Mouse (Mus musculus) forebrain, embryonic 11.5 days (tissue): ENCODE results near the gene Clk2. TPM values are rescaled to one million over a fixed set of nuclear protein-coding genes. Genes with fewer than 3 reads are reported as not detected.
A peak's percentile ranks its signal among the peaks of the same experiment; 100 is the strongest.

Experiments
- ATAC-seq: fragments of 200-750 bp; cut with Nextera tagmentation; replicated peaks from 2 replicates; pipeline ENCODE4 v1.8.0; 2017; ENCODE audit warnings: moderate TSS enrichment; ENCODE audit not compliant: low FRiP score
- DNase-seq: peaks from one replicate; pipeline ENCODE4 v3.0.0-alpha.2; 2017; ENCODE audit warnings: low spot score
- H3K27ac ChIP-seq: fragments of 300-500 bp; sonication (generic); 2 replicates; pipeline ENCODE4 v1.5.1; 2014; ENCODE audit warnings: low read depth, low read length
- H3K27me3 ChIP-seq: fragments of 300-500 bp; sonication (generic); 2 replicates; pipeline ENCODE4 v1.6.1; 2014; ENCODE audit warnings: mild to moderate bottlenecking, low read length, mixed read lengths; ENCODE audit not compliant: control insufficient read depth, insufficient read depth
- H3K36me3 ChIP-seq: fragments of 300-500 bp; sonication (generic); 2 replicates; pipeline ENCODE4 v1.6.1; 2014; ENCODE audit warnings: mild to moderate bottlenecking, low read length, moderate library complexity, mixed read lengths; ENCODE audit not compliant: control insufficient read depth, insufficient read depth
- H3K4me1 ChIP-seq: fragments of 300-500 bp; sonication (generic); replicated peaks from 2 replicates; pipeline ENCODE4 v1.6.1; 2014; ENCODE audit warnings: low read length, mixed read lengths; ENCODE audit not compliant: control insufficient read depth, insufficient read depth
- H3K4me2 ChIP-seq: fragments of 300-500 bp; sonication (generic); 2 replicates; pipeline ENCODE4 v1.6.1; 2014; ENCODE audit warnings: low read depth, mild to moderate bottlenecking, low read length, moderate library complexity, mixed read lengths; ENCODE audit not compliant: severe bottlenecking
- H3K4me3 ChIP-seq: fragments of 300-500 bp; sonication (generic); 2 replicates; pipeline ENCODE4 v1.5.1; 2014; ENCODE audit warnings: low read depth, low read length
- H3K9ac ChIP-seq: fragments of 300-500 bp; sonication (generic); 2 replicates; pipeline ENCODE4 v1.6.1; 2014; ENCODE audit warnings: low read length
- H3K9me3 ChIP-seq: fragments of 300-500 bp; sonication (generic); 2 replicates; pipeline ENCODE4 v1.6.1; 2016; ENCODE audit warnings: low read length, mixed read lengths; ENCODE audit not compliant: control insufficient read depth
- WGBS: fragments of 180-500 bp; shearing (Covaris S2); extraction: QIAGEN DNeasy Blood & Tissue Kit; methylation state at CpG from one replicate; pipeline ENCODE4 v1.1.7; 2014; 5-methylcytosine and 5-hydroxymethylcytosine counted together
- polyA plus RNA-seq: library from polyadenylated mRNA; unstranded; fragments of >200 nt; fragmentation: Nextera tagmentation; extraction: Ambion mirVana; gene quantifications from 2 replicates; pipeline ENCODE4 v1.2.1, GENCODE M21; 2014

Gene Clk2
- polyA plus RNA-seq, 1 experiment from 2014 or later, result 34.7 TPM

DNA sequence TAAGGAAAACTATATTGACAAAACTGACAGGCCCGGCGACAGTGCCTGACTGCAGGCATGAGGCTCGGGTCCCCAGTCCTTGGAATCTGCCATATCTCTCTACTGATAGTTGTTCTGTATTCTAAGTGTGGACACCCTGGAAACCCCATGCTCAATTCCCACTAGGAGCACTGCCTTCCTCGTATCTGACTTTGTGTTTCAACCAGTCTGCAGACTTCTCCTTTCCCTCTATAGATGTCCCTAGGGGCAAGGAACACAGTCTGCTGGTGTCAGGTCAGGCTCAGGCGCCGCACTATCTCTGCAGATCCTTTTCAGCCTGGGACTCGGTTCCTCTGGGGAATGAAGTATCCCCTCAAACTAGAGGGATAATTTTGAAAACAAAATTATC lies 31.5 kb upstream of the Clk2 start:
- ATAC-seq (no peak), DNase-seq (no peak)
- no peaks in the 10 kb centered on the region; the same call in 1 of the 2 replicates for H3K4me1 ChIP-seq
- H3K9me3 ChIP-seq, result no peaks in the 10 kb centered on the region
- no peak overlapping the region for H3K4me3 ChIP-seq
- no peaks in the 10 kb centered on the region for H3K36me3 ChIP-seq
- no peaks in the 10 kb centered on the region for H3K27me3 ChIP-seq
- no peak overlapping the region for H3K9ac ChIP-seq
- H3K4me2 ChIP-seq, result no peak overlapping the region
- WGBS, result 78% methylated on average over 7 of the region's 7 CpGs
- H3K27ac ChIP-seq, result no peak overlapping the region

DNA sequence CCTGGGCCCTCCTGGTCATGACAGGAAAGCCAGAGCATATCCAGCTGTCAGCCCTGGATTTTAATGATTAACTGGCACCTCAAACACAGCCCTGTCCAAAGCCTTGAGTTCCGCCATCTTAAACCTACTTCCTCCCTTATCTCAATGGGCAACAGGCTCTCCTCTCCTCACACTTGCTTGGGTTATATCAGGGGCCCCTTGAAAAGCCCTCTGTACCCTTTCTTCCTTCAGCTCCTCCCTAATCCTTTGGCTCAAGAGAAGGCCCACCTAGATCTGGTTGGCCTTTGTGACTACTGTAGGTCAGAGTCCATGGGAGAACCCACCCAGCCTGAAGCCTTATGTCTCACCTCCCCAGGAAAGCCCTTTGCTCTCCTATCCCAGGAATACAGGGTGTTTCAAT lies 30.8 kb upstream of the Clk2 start:
- Histone ChIP-seq H3K27me3 (no peaks in the 10 kb centered on the region), H3K27ac (no peak overlapping the region), H3K36me3 (no peaks in the 10 kb centered on the region), H3K4me3 (no peak overlapping the region), H3K4me1 (no peaks in the 10 kb centered on the region; the same call in 1 of the 2 replicates), H3K4me2 (no peak overlapping the region), H3K9me3 (no peaks in the 10 kb centered on the region), H3K9ac (no peak overlapping the region)
- ATAC-seq (no peak), DNase-seq (no peak)
- 90% methylated on average over 1 of the region's 1 CpGs for WGBS

GRCm38 (mm10) chr3:89135958-89136357 lies 28.6 kb upstream of the Clk2 start, which contains the start of gene Pklr:
Gene Pklr, plus strand, starts transcription at chr3:89136142.
- Histone ChIP-seq H3K36me3 (no peaks in the 10 kb centered on the region), H3K9me3 (no peaks in the 10 kb centered on the region), H3K9ac (no peak within 1 kb of the TSS), H3K4me3 (peak within 1 kb of the TSS; percentile 9; the same call in 1 of the 2 replicates), H3K4me2 (no peak within 1 kb of the TSS), H3K27ac (no peak within 1 kb of the TSS), H3K27me3 (no peaks in the 10 kb centered on the region), H3K4me1 (no peaks in the 10 kb centered on the region; the same call in 1 of the 2 replicates)
- no peak for ATAC-seq
- no peak for DNase-seq
- WGBS, result 58% methylated on average over 3 of the region's 3 CpGs

DNA sequence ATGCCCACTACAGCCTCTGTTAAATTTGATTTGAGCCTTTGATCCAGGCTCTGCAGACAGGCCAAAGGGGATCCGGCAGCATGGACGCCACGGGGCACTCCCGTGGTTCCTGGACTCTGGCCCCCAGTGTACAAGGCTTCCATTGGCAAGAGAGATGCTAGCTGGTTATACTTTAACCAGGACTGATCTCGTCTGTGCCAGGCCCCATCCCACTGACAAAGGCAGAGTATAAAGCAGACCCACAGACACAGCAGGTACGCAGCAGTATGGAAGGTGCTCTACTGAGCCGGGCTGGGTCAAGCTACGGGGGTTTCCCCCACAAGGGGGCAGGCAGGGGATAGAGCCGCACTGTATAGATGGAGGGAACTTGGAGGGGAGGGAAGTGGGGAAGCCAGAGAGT lies 28.2 kb upstream of the Clk2 start:
- 39% methylated on average over 9 of the region's 9 CpGs for WGBS
- Histone ChIP-seq H3K27me3 (no peaks in the 10 kb centered on the region), H3K9me3 (no peaks in the 10 kb centered on the region), H3K36me3 (no peaks in the 10 kb centered on the region), H3K4me1 (no peaks in the 10 kb centered on the region; the same call in 1 of the 2 replicates), H3K27ac (no peak overlapping the region), H3K4me3 (no peak overlapping the region), H3K4me2 (no peak overlapping the region), H3K9ac (no peak overlapping the region)
- ATAC-seq (no peak), DNase-seq (no peak)

GRCm38 (mm10) chr3:89144821-89145220 lies 19.8 kb upstream of the Clk2 start:
- Histone ChIP-seq H3K9ac (no peak overlapping the region), H3K27me3 (peaks cover 5% of the 10 kb centered on the region), H3K4me2 (no peak overlapping the region), H3K36me3 (no peaks in the 10 kb centered on the region), H3K4me1 (peaks cover 6% of the 10 kb centered on the region; the same call in 1 of the 2 replicates), H3K4me3 (no peak overlapping the region), H3K27ac (no peak overlapping the region), H3K9me3 (no peaks in the 10 kb centered on the region)
- no peak for ATAC-seq
- DNase-seq, result no peak
- 87% methylated on average over 10 of the region's 10 CpGs for WGBS

- H3K4me3 ChIP-seq, result no peak overlapping the region
- DNase-seq, result no peak
- H3K27me3 ChIP-seq, result peaks cover 5% of the 10 kb centered on the region
- H3K9me3 ChIP-seq, result no peaks in the 10 kb centered on the region
- no peak overlapping the region for H3K9ac ChIP-seq
- no peak for ATAC-seq
- peaks cover 6% of the 10 kb centered on the region; the same call in 1 of the 2 replicates for H3K4me1 ChIP-seq
- WGBS, result 17% methylated on average over 8 of the region's 8 CpGs
- no peak overlapping the region for H3K4me2 ChIP-seq
- H3K36me3 ChIP-seq, result no peaks in the 10 kb centered on the region
- H3K27ac ChIP-seq, result no peak overlapping the region
Observed at GRCm38 (mm10) chr3:89145566-89145965, 19.0 kb upstream of the Clk2 start.

- Histone ChIP-seq H3K9me3 (no peaks in the 10 kb centered on the region), H3K36me3 (no peaks in the 10 kb centered on the region), H3K4me3 (no peak overlapping the region), H3K4me1 (peaks cover 6% of the 10 kb centered on the region; the same call in 1 of the 2 replicates), H3K27me3 (peaks cover 5% of the 10 kb centered on the region), H3K4me2 (peak overlapping the region; percentile 32), H3K9ac (no peak overlapping the region), H3K27ac (no peak overlapping the region)
- peak; percentile 28; the same call in 1 of the 2 replicates for ATAC-seq
- no peak for DNase-seq
- WGBS, result 22% methylated on average over 26 of the region's 26 CpGs
Observed at GRCm38 (mm10) chr3:89147101-89147978, 17.3 kb upstream of the Clk2 start.

- peaks cover 6% of the 10 kb centered on the region; the same call in 1 of the 2 replicates for H3K4me1 ChIP-seq
- DNase-seq (peak; percentile 52), ATAC-seq (no peak)
- peaks cover 5% of the 10 kb centered on the region for H3K27me3 ChIP-seq
- no peaks in the 10 kb centered on the region for H3K36me3 ChIP-seq
- H3K9ac ChIP-seq, result no peak overlapping the region
- no peak overlapping the region for H3K27ac ChIP-seq
- peak overlapping the region; percentile 32 for H3K4me2 ChIP-seq
- 13% methylated on average over 15 of the region's 15 CpGs for WGBS
- no peaks in the 10 kb centered on the region for H3K9me3 ChIP-seq
- H3K4me3 ChIP-seq, result no peak overlapping the region
Observed at GRCm38 (mm10) chr3:89147979-89148311, 16.6 kb upstream of the Clk2 start.

DNA sequence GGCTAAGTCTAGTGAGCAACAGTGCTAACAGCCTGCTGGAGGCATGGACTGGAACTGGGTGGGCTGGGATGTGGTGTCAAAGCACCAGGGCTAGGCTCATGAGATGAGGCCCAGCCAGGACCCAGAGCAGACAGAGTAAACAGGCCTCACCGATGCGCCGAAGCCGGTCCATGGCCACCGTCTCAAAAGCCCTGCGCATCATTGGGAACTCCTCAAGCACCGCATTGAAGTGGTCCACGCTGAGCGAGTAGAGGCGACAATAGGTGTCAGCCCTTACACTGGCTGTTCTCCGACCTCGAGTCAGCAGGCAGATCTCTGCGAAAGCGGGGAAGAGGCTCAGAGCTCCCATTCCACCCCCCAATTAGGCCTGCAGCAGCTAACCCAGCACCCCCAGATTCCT lies 16.0 kb upstream of the Clk2 start:
- Histone ChIP-seq H3K4me1 (peaks cover 6% of the 10 kb centered on the region; the same call in 1 of the 2 replicates), H3K27ac (no peak overlapping the region), H3K9ac (no peak overlapping the region), H3K4me3 (no peak overlapping the region), H3K4me2 (no peak overlapping the region), H3K27me3 (peaks cover 5% of the 10 kb centered on the region), H3K9me3 (no peaks in the 10 kb centered on the region), H3K36me3 (no peaks in the 10 kb centered on the region)
- DNase-seq (peak; percentile 42), ATAC-seq (no peak)
- 68% methylated on average over 14 of the region's 14 CpGs for WGBS
